Mouse (Mus musculus) stomach, postnatal 0 days (tissue): ENCODE data around the gene Srrt. TPM values are rescaled to one million over a fixed set of nuclear protein-coding genes. Genes with fewer than 3 reads are reported as not detected.

Source experiments
- ATAC-seq: fragments of 200-750 bp; cut with Nextera tagmentation; 2 replicates; pipeline ENCODE4 v1.8.0; 2017; ENCODE audit not compliant: low FRiP score, low TSS enrichment
- DNase-seq: peaks from one replicate; pipeline ENCODE4 v3.0.0-alpha.2; 2016; ENCODE audit warnings: low spot score
- H3K27ac ChIP-seq: fragments of 300-500 bp; sonication (generic); replicated peaks from 2 replicates; pipeline ENCODE4 v1.5.1; 2014; ENCODE audit warnings: mild to moderate bottlenecking, control low read depth
- H3K27me3 ChIP-seq: fragments of 300-500 bp; sonication (generic); 2 replicates; pipeline ENCODE4 v1.6.1; 2014; ENCODE audit warnings: low read length; ENCODE audit not compliant: control insufficient read depth, insufficient read depth
- H3K36me3 ChIP-seq: fragments of 300-500 bp; sonication (generic); 2 replicates; pipeline ENCODE4 v1.6.1; 2014; ENCODE audit warnings: low read length, mixed read lengths; ENCODE audit not compliant: control insufficient read depth, insufficient read depth
- H3K4me1 ChIP-seq: fragments of 300-500 bp; sonication (generic); replicated peaks from 2 replicates; pipeline ENCODE4 v1.6.1; 2014; ENCODE audit warnings: antibody characterized with exemption; ENCODE audit not compliant: control insufficient read depth, insufficient read depth
- H3K4me2 ChIP-seq: fragments of 300-500 bp; sonication (generic); replicated peaks from 2 replicates; pipeline ENCODE4 v1.6.1; 2014; ENCODE audit warnings: low read depth, mild to moderate bottlenecking, control low read depth, moderate library complexity
- H3K4me3 ChIP-seq: fragments of 300-500 bp; sonication (generic); 2 replicates; pipeline ENCODE4 v1.5.1; 2014; ENCODE audit warnings: low read depth, low read length, control low read depth
- H3K9ac ChIP-seq: fragments of 300-500 bp; sonication (generic); 2 replicates; pipeline ENCODE4 v1.6.1; 2014; ENCODE audit warnings: mild to moderate bottlenecking, low read length, control low read depth, mixed read lengths
- H3K9me3 ChIP-seq: fragments of 300-500 bp; sonication (generic); 2 replicates; pipeline ENCODE4 v1.6.1; 2016; ENCODE audit warnings: low read length; ENCODE audit not compliant: control insufficient read depth
- CTCF ChIP-seq: IDR thresholded peaks from 2 replicates; pipeline ENCODE4 v1.5.1; 2016; ENCODE audit warnings: antibody characterized with exemption, low read depth, mild to moderate bottlenecking, moderate library complexity
- EP300 ChIP-seq: optimal IDR thresholded peaks from 2 replicates; pipeline ENCODE3; 2016; ENCODE audit warnings: antibody characterized with exemption
- whole genome bisulfite sequencing: fragments of 180-500 bp; shearing (Covaris S2); extraction: QIAGEN DNeasy Blood & Tissue Kit; methylation state at CpG from one replicate; pipeline ENCODE4 v1.1.7; 2014; 5-methylcytosine and 5-hydroxymethylcytosine counted together
- polyA plus RNA-seq: library from polyadenylated mRNA; unstranded; fragments of >200 nt; fragmentation: Nextera tagmentation; extraction: Ambion mirVana; gene quantifications from 2 replicates; pipeline ENCODE4 v1.2.1, GENCODE M21; 2015

Srrt gene
- polyA plus RNA-seq, 1 experiment from 2014 or later = 29.3 TPM

GRCm38 (mm10) chr5:137297126-137297525 lies 10.3 kb downstream of the Srrt start:
- Histone ChIP-seq H3K27ac (no peak overlapping the region), H3K4me3 (no peak overlapping the region), H3K4me2 (no peak overlapping the region), H3K27me3 (no peaks in the 10 kb centered on the region), H3K9me3 (no peaks in the 10 kb centered on the region), H3K4me1 (peaks cover 7% of the 10 kb centered on the region; the same call in 1 of the 2 replicates), H3K9ac (no peak overlapping the region), H3K36me3 (peaks cover 44% of the 10 kb centered on the region)
- 93% methylated on average over 14 of the region's 14 CpGs for WGBS
- no peak for ATAC-seq
- no peak for DNase-seq
- TF ChIP-seq CTCF (no peak), EP300 (no peak)

GRCm38 (mm10) chr5:137295712-137296111 lies 11.8 kb downstream of the Srrt start:
- H3K27me3 ChIP-seq = no peaks in the 10 kb centered on the region
- peaks cover 39% of the 10 kb centered on the region for H3K36me3 ChIP-seq
- H3K27ac ChIP-seq = no peak overlapping the region
- H3K4me3 ChIP-seq = no peak overlapping the region
- H3K9me3 ChIP-seq = no peaks in the 10 kb centered on the region
- ATAC-seq = no peak
- TF ChIP-seq EP300 (no peak), CTCF (no peak)
- 89% methylated on average over 15 of the region's 15 CpGs for WGBS
- DNase-seq = no peak
- H3K4me1 ChIP-seq = peaks cover 7% of the 10 kb centered on the region; the same call in 1 of the 2 replicates
- H3K9ac ChIP-seq = no peak overlapping the region
- no peak overlapping the region for H3K4me2 ChIP-seq

GRCm38 (mm10) chr5:137295296-137295695 lies 12.2 kb downstream of the Srrt start:
- H3K36me3 ChIP-seq = peaks cover 35% of the 10 kb centered on the region
- peak overlapping the region; percentile 98; the same call in 1 of the 2 replicates for H3K4me2 ChIP-seq
- H3K9me3 ChIP-seq = no peaks in the 10 kb centered on the region
- peak overlapping the region; percentile 76; the same call in 1 of the 2 replicates for H3K9ac ChIP-seq
- H3K4me1 ChIP-seq = peaks cover 7% of the 10 kb centered on the region; the same call in 1 of the 2 replicates
- no peaks in the 10 kb centered on the region for H3K27me3 ChIP-seq
- no peak for TF ChIP-seq EP300
- peak overlapping the region; percentile 51; the same call in 1 of the 2 replicates for H3K4me3 ChIP-seq
- H3K27ac ChIP-seq = peak overlapping the region; percentile 95; the same call in 1 of the 2 replicates
- ATAC-seq (no peak), DNase-seq (no peak)
- 65% methylated on average over 9 of the region's 9 CpGs for WGBS

GRCm38 (mm10) chr5:137294744-137295093 lies 12.8 kb downstream of the Srrt start:
- peak; percentile 36 for DNase-seq
- peaks cover 7% of the 10 kb centered on the region; the same call in 1 of the 2 replicates for H3K4me1 ChIP-seq
- H3K9ac ChIP-seq = peak overlapping the region; percentile 76
- peaks cover 32% of the 10 kb centered on the region for H3K36me3 ChIP-seq
- TF ChIP-seq CTCF (no peak), EP300 (no peak)
- 5% methylated on average over 18 of the region's 18 CpGs for WGBS
- no peaks in the 10 kb centered on the region for H3K9me3 ChIP-seq
- H3K4me2 ChIP-seq = peak overlapping the region; percentile 98
- peak overlapping the region; percentile 95 for H3K27ac ChIP-seq
- ATAC-seq = peak; percentile 43
- H3K27me3 ChIP-seq = no peaks in the 10 kb centered on the region
- H3K4me3 ChIP-seq = peak overlapping the region; percentile 51

DNA sequence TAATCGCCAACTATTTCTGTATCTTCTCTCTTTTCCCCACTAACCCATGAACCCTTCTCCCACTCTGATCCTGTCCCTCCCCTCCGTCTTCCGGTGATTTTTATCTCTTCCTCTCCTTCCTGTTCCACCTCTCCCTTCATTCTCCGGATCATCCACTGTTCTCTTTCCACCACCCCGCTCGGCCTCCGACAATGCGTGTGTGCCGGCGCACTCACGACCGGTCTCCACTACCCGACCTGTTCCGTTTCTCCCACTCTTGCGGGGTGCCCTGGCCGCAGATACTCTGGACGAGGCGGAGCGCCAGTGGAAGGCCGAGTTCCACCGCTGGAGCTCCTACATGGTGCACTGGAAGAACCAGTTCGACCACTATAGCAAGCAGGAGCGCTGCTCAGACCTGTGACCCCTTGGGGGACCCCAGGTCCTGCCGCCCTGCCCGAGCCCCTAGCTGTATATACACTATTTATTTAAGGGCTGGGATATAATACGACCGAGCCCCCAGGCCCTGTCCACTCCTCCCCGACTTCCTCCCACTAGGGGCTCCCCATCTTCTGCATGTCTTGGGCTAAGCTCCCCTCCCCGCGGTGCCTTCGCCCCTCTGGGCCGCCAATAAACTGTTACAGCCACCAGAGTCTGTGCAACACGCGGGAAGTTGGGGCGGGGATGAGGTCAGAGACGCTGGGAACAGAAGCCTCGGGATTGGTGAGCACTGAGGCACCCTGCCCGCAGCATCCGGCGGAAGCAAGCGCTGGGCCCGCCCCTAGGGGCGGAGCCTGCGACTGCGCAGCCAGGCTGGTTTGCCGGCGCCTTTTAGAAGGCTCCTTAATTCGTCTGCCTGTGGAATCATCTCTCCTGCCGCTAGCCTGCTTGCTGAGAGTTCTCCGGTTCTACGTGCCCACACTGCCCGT lies 13.4 kb downstream of the Srrt start, which contains the start of gene Ufsp1:
Gene Ufsp1, plus strand, starts transcription at position 791 of the 905 bp plus-strand sequence.
- ATAC-seq (peak; percentile 93), DNase-seq (peak; percentile 95)
- under 1% methylated on average over 52 of the region's 52 CpGs for WGBS
- Histone ChIP-seq H3K4me1 (peaks cover 7% of the 10 kb centered on the region), H3K36me3 (peaks cover 27% of the 10 kb centered on the region), H3K27ac (peak within 1 kb of the TSS; percentile 95), H3K9ac (peak within 1 kb of the TSS; percentile 76), H3K4me3 (peak within 1 kb of the TSS; percentile 51), H3K4me2 (peak within 1 kb of the TSS; percentile 98), H3K9me3 (no peaks in the 10 kb centered on the region), H3K27me3 (no peaks in the 10 kb centered on the region)
- TF ChIP-seq EP300 (peak; percentile 80), CTCF (peak; percentile 36)

DNA sequence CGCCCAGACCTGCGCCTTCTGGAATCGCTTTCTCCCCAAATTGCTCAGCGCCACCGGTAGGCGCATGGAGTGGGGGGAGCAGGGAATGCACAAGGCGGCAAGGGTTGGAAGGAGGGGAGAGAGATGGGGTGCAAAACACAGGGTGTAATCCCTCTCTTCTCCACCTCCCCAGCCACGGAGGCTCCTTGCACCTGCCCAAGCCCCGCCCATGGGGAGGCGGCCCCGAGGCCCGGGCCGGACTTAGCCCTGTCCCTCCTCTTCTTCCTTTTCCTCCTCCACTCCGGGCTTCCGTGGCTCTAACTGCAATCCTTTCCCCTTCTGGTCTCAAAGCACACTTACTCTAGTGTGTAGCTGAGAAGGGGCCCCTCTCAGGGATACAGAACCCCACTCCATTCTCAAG lies 14.2 kb downstream of the Srrt start:
- 0% methylated on average over 9 of the region's 15 CpGs for WGBS
- H3K9me3 ChIP-seq = no peaks in the 10 kb centered on the region

More for the DNA sequence above, 14.2 kb downstream of the Srrt start:
- no peaks in the 10 kb centered on the region; the same call in 1 of the 2 replicates for H3K27me3 ChIP-seq
- H3K9ac ChIP-seq = peak overlapping the region; percentile 73
- DNase-seq (peak; percentile 94), ATAC-seq (peak; percentile 70)
- H3K4me1 ChIP-seq = peaks cover 10% of the 10 kb centered on the region
- peaks cover 19% of the 10 kb centered on the region for H3K36me3 ChIP-seq
- H3K4me3 ChIP-seq = peak overlapping the region; percentile 51
- TF ChIP-seq EP300 (no peak), CTCF (peak; percentile 20)
- H3K27ac ChIP-seq = peak overlapping the region; percentile 95
- peak overlapping the region; percentile 98 for H3K4me2 ChIP-seq
